Mouse (Mus musculus) hindbrain, embryonic 14.5 days (tissue): ENCODE results near the gene Slc30a4. TPM values are rescaled to one million over a fixed set of nuclear protein-coding genes. Genes with fewer than 3 reads are reported as not detected.

ENCODE experiments used
- ATAC-seq: fragments of 200-750 bp; cut with Nextera tagmentation; 2 replicates; pipeline ENCODE4 v1.8.0; 2017; ENCODE audit warnings: moderate number of reproducible peaks, mild to moderate bottlenecking, moderate TSS enrichment, moderate library complexity; ENCODE audit not compliant: low FRiP score
- DNase-seq: peaks from one replicate; pipeline ENCODE4 v3.0.0-alpha.2; 2015; ENCODE audit warnings: low spot score
- H3K27ac ChIP-seq: fragments of 300-500 bp; sonication (generic); 2 replicates; pipeline ENCODE4 v1.5.1; 2014; ENCODE audit warnings: mild to moderate bottlenecking, moderate library complexity
- H3K27me3 ChIP-seq: fragments of 300-500 bp; sonication (generic); 2 replicates; pipeline ENCODE4 v1.6.1; 2014; ENCODE audit warnings: mild to moderate bottlenecking, low read length, mixed read lengths; ENCODE audit not compliant: control insufficient read depth, insufficient read depth
- H3K36me3 ChIP-seq: fragments of 300-500 bp; sonication (generic); replicated peaks from 2 replicates; pipeline ENCODE4 v1.6.1; 2014; ENCODE audit not compliant: control insufficient read depth, insufficient read depth
- H3K4me1 ChIP-seq: fragments of 300-500 bp; sonication (generic); replicated peaks from 2 replicates; pipeline ENCODE4 v1.6.1; 2014; ENCODE audit warnings: antibody characterized with exemption, low read length, mixed read lengths; ENCODE audit not compliant: control insufficient read depth, insufficient read depth
- H3K4me2 ChIP-seq: fragments of 300-500 bp; sonication (generic); replicated peaks from 2 replicates; pipeline ENCODE4 v1.6.1; 2014; ENCODE audit warnings: mild to moderate bottlenecking, moderate library complexity
- H3K4me3 ChIP-seq: fragments of 300-500 bp; sonication (generic); replicated peaks from 2 replicates; pipeline ENCODE4 v1.5.1; 2014; ENCODE audit warnings: mild to moderate bottlenecking, low read length
- H3K9ac ChIP-seq: fragments of 300-500 bp; sonication (generic); 2 replicates; pipeline ENCODE4 v1.6.1; 2014
- H3K9me3 ChIP-seq: fragments of 300-500 bp; sonication (generic); 2 replicates; pipeline ENCODE4 v1.6.1; 2016; ENCODE audit warnings: low read length; ENCODE audit not compliant: control insufficient read depth
- WGBS: fragments of 180-500 bp; shearing (Covaris S2); extraction: QIAGEN DNeasy Blood & Tissue Kit; methylation state at CpG from one replicate; pipeline ENCODE4 v1.1.7; 2014; 5-methylcytosine and 5-hydroxymethylcytosine counted together
- polyA plus RNA-seq: library from polyadenylated mRNA; unstranded; fragments of >200 nt; fragmentation: Nextera tagmentation; extraction: Ambion mirVana; gene quantifications from 2 replicates; pipeline ENCODE4 v1.2.1, GENCODE M21; 2014

The Slc30a4 gene
- polyA plus RNA-seq, 1 experiment from 2014 or later, result 13.0 TPM

DNA sequence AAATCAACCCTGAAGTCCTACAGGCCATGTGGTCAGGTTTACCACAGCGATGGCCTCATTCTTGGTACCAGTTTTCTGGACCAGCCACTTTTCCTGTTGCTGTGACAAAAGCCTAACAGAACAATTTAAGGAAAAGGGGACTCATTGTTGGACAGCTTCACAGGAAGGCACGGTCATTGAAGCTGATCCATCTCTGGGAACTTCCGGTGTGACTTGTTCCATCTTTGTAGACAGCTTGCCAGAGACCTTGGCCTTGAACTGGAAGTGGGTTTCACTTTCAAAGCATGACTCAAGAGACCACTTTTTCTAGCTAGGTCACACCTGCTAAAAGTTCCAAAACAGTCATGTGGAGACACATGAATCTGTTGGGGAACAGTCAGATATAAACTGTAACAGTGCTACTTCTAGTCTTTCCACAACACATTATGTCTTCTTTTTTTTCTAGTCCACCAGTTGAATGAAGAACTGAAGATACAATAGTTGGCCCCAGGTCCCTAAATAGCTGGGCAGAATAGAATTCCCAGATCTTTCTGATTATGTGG, 13.9 kb upstream of the Slc30a4 start:
- no peak overlapping the region for H3K4me2 ChIP-seq
- WGBS, result 84% methylated on average over 3 of the region's 3 CpGs
- H3K9ac ChIP-seq, result no peak overlapping the region
- no peak overlapping the region for H3K4me3 ChIP-seq
- H3K27ac ChIP-seq, result no peak overlapping the region
- H3K4me1 ChIP-seq, result no peaks in the 10 kb centered on the region
- no peak for DNase-seq
- no peaks in the 10 kb centered on the region for H3K27me3 ChIP-seq
- H3K9me3 ChIP-seq, result no peaks in the 10 kb centered on the region
- H3K36me3 ChIP-seq, result no peaks in the 10 kb centered on the region
- ATAC-seq, result no peak

DNA sequence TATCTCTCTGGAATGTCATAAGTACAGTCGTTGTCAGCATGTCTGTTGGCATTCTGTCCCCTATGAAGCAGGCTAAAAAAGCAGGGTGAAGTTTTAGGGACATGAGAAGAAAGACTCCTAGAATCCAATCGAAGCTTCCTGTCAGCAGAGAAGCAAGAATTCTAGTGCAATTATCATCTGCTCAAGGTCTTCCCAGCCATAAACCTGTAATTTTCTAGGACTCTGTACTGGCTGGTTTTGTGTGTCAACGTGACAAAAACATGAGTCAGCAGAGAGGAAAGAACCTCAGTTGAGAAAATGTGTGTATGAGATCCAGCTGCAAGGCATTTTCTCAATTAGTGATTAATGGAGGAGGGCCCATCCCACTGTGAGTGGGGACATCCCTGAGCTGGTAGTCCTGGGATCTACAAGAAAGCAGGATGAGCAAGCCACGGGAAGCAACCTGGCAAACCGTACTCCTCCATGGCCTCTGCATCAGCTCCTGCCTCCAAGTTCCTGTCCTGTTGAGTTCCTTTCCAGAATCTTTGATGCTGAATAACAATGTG, 12.8 kb upstream of the Slc30a4 start:
- H3K27ac ChIP-seq, result no peak overlapping the region
- H3K36me3 ChIP-seq, result no peaks in the 10 kb centered on the region
- no peak overlapping the region for H3K4me2 ChIP-seq
- WGBS, result 71% methylated on average over 5 of the region's 5 CpGs
- no peak overlapping the region for H3K4me3 ChIP-seq
- H3K9me3 ChIP-seq, result no peaks in the 10 kb centered on the region
- no peak for ATAC-seq
- no peak for DNase-seq
- H3K27me3 ChIP-seq, result no peaks in the 10 kb centered on the region
- no peaks in the 10 kb centered on the region for H3K4me1 ChIP-seq
- no peak overlapping the region for H3K9ac ChIP-seq

DNA sequence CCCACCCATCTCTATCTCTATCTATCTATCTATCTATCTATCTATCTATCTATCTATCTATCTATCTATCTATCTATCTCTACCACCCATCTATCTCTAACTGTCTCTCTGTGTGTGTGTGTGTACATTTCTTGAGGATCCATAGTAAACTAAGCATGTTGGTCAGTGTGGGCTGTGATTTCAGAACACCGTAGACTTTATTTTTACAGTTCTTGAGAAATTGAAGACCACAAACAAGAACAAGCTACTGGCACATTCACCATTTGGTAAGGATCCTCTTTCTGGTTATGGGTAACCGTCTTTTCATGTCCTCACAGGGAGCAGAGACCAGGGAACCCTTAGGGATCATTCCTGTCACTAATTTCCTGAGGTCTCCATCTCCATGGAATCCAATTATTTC, 10.4 kb upstream of the Slc30a4 start:
- Histone ChIP-seq H3K4me3 (no peak overlapping the region), H3K9ac (no peak overlapping the region), H3K9me3 (no peaks in the 10 kb centered on the region), H3K4me1 (no peaks in the 10 kb centered on the region), H3K36me3 (no peaks in the 10 kb centered on the region), H3K27ac (no peak overlapping the region), H3K27me3 (no peaks in the 10 kb centered on the region), H3K4me2 (no peak overlapping the region)
- ATAC-seq, result no peak
- WGBS, result 94% methylated on average over 2 of the region's 2 CpGs
- DNase-seq, result no peak

DNA sequence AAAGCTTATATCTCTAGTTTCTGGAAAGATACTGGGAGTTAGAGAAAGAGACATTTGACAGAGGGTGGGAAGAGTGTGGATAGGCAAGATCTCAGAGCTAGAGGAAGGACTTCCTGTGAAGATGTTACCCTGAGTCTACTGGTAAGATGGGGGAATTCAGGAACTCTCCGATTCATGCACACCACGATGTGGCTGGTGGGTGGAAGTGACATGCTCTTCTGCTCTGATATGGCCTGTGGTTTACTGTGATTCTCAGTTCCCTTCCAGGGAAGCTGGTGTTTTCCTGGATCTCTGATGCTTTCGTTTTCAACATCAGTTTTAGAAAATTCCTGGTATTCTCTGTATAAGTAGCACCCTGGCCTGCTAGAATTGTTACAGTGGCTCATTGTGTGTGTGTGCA, 9.4 kb upstream of the Slc30a4 start:
- Histone ChIP-seq H3K36me3 (no peaks in the 10 kb centered on the region), H3K27me3 (no peaks in the 10 kb centered on the region), H3K4me2 (no peak overlapping the region), H3K4me1 (no peaks in the 10 kb centered on the region), H3K9me3 (no peaks in the 10 kb centered on the region), H3K4me3 (no peak overlapping the region), H3K27ac (no peak overlapping the region), H3K9ac (no peak overlapping the region)
- ATAC-seq (no peak), DNase-seq (no peak)
- WGBS, result 83% methylated on average over 3 of the region's 3 CpGs

DNA sequence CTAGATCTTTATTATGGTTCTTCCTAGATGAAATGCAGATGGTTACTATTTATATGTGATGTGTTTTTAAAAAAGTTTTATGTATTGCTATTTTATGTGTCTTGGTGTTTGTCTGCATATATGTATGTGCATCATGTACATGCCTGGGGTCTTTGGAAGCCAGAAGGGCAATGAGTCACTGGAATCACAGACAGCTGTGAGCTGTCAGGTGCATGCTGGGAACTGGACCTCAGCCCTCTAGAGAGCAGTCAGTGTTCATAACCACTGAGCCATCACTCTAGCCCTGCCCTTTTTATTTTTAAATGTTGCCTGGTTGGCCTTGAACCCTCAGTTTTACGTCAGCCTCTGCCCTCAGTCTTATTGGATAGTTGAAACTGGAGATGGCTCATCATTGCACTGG, 6.7 kb upstream of the Slc30a4 start:
- no peaks in the 10 kb centered on the region for H3K9me3 ChIP-seq
- no peak overlapping the region for H3K4me3 ChIP-seq
- H3K4me1 ChIP-seq, result no peaks in the 10 kb centered on the region
- no peaks in the 10 kb centered on the region for H3K36me3 ChIP-seq
- no peak overlapping the region for H3K27ac ChIP-seq
- DNase-seq (no peak), ATAC-seq (no peak)
- H3K9ac ChIP-seq, result no peak overlapping the region
- no peak overlapping the region for H3K4me2 ChIP-seq
- peaks cover 3% of the 10 kb centered on the region; the same call in 1 of the 2 replicates for H3K27me3 ChIP-seq
- WGBS, result 68% methylated on average over 1 of the region's 1 CpGs

DNA sequence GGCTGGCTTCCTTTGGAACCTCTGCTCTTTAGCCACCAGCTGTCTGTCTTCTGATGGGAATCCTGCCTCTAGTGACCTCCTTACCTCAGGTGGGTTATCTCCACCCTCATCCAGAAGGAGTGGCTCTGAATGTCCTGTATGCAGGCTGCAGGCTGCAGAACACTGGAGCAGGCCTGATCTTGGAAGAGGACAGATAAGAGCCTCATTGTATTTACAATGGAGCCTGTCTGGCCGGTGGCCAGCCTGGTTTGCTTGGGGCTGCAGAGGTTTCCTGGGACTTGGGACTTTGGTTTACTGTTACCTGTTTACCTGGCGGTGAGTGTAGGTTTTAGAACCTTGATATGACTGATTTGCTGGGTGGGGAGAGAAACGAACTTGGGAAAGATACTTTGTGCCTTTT, 5.6 kb upstream of the Slc30a4 start:
- no peak for ATAC-seq
- Histone ChIP-seq H3K9ac (no peak overlapping the region), H3K4me1 (no peaks in the 10 kb centered on the region), H3K4me3 (no peak overlapping the region), H3K27me3 (peaks cover 4% of the 10 kb centered on the region; the same call in 1 of the 2 replicates), H3K27ac (no peak overlapping the region), H3K36me3 (no peaks in the 10 kb centered on the region), H3K9me3 (no peaks in the 10 kb centered on the region), H3K4me2 (no peak overlapping the region)
- 75% methylated on average over 3 of the region's 3 CpGs for WGBS
- DNase-seq, result no peak

DNA sequence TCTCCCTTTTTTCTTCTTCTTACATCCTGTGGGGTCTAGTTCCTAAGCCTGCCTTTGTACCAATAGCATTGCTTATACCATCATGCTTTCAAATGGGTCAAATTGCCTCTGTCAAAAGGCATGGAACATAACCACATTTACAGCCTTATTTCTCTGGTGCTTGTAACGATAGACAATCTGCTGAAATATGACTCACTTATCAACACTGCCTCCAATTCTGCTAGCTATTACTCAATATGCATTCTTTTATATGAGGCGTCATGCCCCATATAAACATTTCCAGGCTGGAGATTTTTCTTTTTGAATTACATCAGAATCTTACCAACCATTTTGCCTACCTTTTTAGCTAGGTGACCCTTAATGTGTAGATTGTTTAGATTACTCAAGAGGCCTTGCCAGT, 2.1 kb upstream of the Slc30a4 start:
- Histone ChIP-seq H3K4me2 (no peak overlapping the region), H3K4me1 (peaks cover 20% of the 10 kb centered on the region), H3K4me3 (no peak overlapping the region), H3K9ac (no peak overlapping the region), H3K36me3 (no peaks in the 10 kb centered on the region), H3K27ac (no peak overlapping the region), H3K9me3 (no peaks in the 10 kb centered on the region), H3K27me3 (peaks cover 4% of the 10 kb centered on the region; the same call in 1 of the 2 replicates)
- 91% methylated on average over 2 of the region's 2 CpGs for WGBS
- ATAC-seq, result no peak
- DNase-seq, result no peak

DNA sequence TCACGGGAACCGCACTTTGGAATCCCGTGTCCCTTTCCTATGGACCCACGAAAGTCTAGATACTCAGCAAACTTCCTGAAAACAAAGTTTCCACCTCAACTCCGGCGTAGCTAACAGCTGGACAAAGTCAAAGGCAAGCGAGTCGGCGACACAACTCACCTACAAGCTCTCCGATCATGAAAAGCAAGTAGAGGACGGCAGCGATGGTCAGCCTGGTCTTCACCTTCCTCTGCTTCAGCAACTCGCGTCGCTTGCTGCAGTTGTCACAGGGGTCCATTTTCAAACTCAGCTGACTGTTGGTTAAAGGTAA, 637 bp downstream of the Slc30a4 start:
- no peaks in the 10 kb centered on the region for H3K9me3 ChIP-seq
- no peak; the same call in 1 of the 2 replicates for ATAC-seq
- H3K27ac ChIP-seq, result no peak overlapping the region
- peak overlapping the region; percentile 79 for H3K9ac ChIP-seq
- H3K36me3 ChIP-seq, result no peaks in the 10 kb centered on the region
- H3K4me3 ChIP-seq, result peak overlapping the region; percentile 83
- peaks cover 20% of the 10 kb centered on the region for H3K4me1 ChIP-seq
- no peak for DNase-seq
- WGBS, result 0% methylated on average over 15 of the region's 15 CpGs
- peaks cover 4% of the 10 kb centered on the region; the same call in 1 of the 2 replicates for H3K27me3 ChIP-seq
- peak overlapping the region; percentile 88 for H3K4me2 ChIP-seq

DNA sequence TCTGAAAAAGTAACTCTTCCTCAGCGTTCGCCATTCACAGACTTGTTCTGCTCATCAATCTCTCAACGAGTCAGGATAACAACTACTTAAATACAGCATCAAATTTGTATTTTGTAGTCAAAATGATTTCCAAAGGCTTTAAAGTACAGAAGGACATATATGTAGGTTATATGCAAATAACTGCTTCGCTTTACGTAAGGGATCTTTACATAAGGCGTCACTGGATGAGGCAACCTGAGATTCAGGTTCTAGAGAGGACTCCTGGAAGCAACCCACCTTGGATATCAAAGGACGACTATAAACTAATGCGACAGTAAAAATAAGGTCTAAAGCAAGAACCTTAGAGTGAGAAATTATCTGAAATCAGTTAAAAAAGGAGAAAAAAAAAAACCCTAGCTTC, 1.5 kb downstream of the Slc30a4 start:
- Histone ChIP-seq H3K27me3 (peaks cover 4% of the 10 kb centered on the region; the same call in 1 of the 2 replicates), H3K4me2 (peak overlapping the region; percentile 88), H3K36me3 (no peaks in the 10 kb centered on the region), H3K9me3 (no peaks in the 10 kb centered on the region), H3K4me3 (peak overlapping the region; percentile 83), H3K4me1 (peaks cover 20% of the 10 kb centered on the region), H3K9ac (peak overlapping the region; percentile 79), H3K27ac (no peak overlapping the region)
- WGBS, result 65% methylated on average over 8 of the region's 8 CpGs
- ATAC-seq (no peak), DNase-seq (no peak)

DNA sequence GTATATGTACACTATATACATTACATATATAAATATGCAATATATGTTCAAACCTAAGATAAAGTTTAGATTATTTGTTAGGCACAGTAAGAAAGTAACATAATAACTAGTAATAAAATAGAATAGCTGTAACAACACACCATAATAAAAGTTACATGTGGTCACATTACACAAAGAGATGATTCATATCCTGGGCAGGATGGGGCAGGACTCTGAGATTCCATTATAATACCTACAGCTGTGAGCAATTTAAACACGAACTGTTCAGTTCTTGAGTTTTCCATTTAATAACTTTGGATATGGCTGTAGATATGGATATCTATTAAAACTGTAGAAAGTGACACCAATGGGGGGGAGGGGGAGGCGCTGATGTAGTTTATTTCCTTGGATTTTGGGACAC, 4.9 kb downstream of the Slc30a4 start:
- WGBS, result 84% methylated on average over 2 of the region's 2 CpGs
- Histone ChIP-seq H3K4me2 (no peak overlapping the region), H3K4me1 (peaks cover 20% of the 10 kb centered on the region), H3K27me3 (no peaks in the 10 kb centered on the region), H3K4me3 (no peak overlapping the region), H3K27ac (no peak overlapping the region), H3K36me3 (no peaks in the 10 kb centered on the region), H3K9me3 (no peaks in the 10 kb centered on the region), H3K9ac (no peak overlapping the region)
- ATAC-seq (no peak), DNase-seq (no peak)
